Comparison of ENCODE assay signal across 8 mouse cellular contexts in the genomic region with DNA sequence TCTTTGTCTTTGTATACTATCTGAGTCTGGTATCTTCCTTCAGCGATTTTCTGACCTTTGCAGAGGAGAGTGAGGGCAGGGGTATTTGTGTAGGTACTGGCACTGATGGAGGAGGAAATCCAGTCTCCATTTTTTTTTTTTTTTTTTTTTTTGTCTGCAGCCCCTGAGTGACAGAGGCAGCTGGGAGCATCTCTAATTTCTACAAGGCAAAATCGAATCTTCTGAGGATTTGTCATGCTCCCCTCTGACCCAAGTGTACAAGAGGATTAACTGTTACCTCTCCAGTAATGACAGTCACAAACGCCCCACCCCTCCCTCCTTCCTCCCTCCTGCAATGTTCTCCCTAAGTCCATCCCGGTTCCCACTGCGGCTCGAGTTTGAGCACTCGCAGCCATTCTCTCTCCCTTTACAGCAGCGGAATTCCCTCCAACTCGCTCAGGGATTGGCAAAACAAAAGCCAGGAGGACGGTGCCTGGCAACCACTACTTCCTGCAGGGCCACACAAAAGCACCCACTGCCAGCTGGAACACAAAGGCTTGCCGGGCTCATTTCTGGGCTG. TPM values are rescaled to one million over a fixed set of nuclear protein-coding genes. Genes with fewer than 3 reads are reported as not detected.
DNase-seq lines count a peak whose midpoint lies in the region; ATAC-seq and TF ChIP-seq lines count a peak whose summit lies in the region.

No protein-coding gene starts in this region.

- ATAC-seq in forebrain, postnatal 0 days = peak; percentile 90

- H3K36me3 ChIP-seq in forebrain, postnatal 0 days (ENCODE audit: insufficient read depth) = no peaks in the 10 kb centered on the region
- H3K36me3 ChIP-seq in myocyte (ENCODE audit: control insufficient read depth, insufficient read depth) = no peaks in the 10 kb centered on the region

- H3K79me2 ChIP-seq in myocyte (ENCODE audit: control insufficient read depth, insufficient read depth) = no peaks in the 10 kb centered on the region

- TF ChIP-seq POLR2A in myocyte (IDR thresholded peaks at IDR 0.05; ENCODE audit: insufficient read length, low read depth) = no peak

- H3K4me2 ChIP-seq in forebrain, postnatal 0 days (ENCODE audit: low read depth) = peak overlapping the region; percentile 49
- peak overlapping the region; percentile 69 for H3K4me2 ChIP-seq in myocyte (ENCODE audit: low read depth)

- no peak overlapping the region for H3ac ChIP-seq in myocyte (ENCODE audit: control insufficient read depth, insufficient read length)

- peak overlapping the region; percentile 46 for H3K9ac ChIP-seq in forebrain, postnatal 0 days

- no peaks in the 10 kb centered on the region for H3K9me3 ChIP-seq in forebrain, postnatal 0 days (ENCODE audit: low read length)

- no peaks in the 10 kb centered on the region for H3K4me1 ChIP-seq in forebrain, postnatal 0 days (ENCODE audit: insufficient read depth)

- H3K27me3 ChIP-seq in forebrain, postnatal 0 days (ENCODE audit: insufficient read depth, low read length) = no peaks in the 10 kb centered on the region
- no peaks in the 10 kb centered on the region for H3K27me3 ChIP-seq in myocyte (ENCODE audit: control insufficient read depth, insufficient read depth, insufficient read length)

- peak overlapping the region; percentile 28 for H3K4me3 ChIP-seq in forebrain, postnatal 0 days (ENCODE audit: low read depth, low read length)
- peak overlapping the region; percentile 5 for H3K4me3 ChIP-seq in myocyte

- no peak for TF ChIP-seq CTCF in forebrain, postnatal 0 days (IDR thresholded peaks at IDR 0.05; ENCODE audit: low read depth)

- 2% methylated on average over 11 of the region's 11 CpGs for WGBS in forebrain, postnatal 0 days

- H3K27ac ChIP-seq in forebrain, postnatal 0 days (ENCODE audit: low read depth, low read length) = peak overlapping the region; percentile 58

- peak; percentile 34 for DNase-seq in gastrocnemius, postnatal 10 days
- no peak for DNase-seq in gastrocnemius, adult 8-10 months (ENCODE audit: low spot score in 2 of 2)
- peak; percentile 80 for DNase-seq in ZHBTc4 (ENCODE audit: low read depth, low spot score)
- peak; percentile 77 for DNase-seq in forebrain, postnatal 0 days
- DNase-seq in layer of hippocampus, postnatal 25 days (ENCODE audit: extremely low spot score in 1 of 2, low spot score in 1 of 2) = peak; percentile 35 to 37
- DNase-seq in adrenal gland, postnatal 25 days = no peak
- DNase-seq in adrenal gland, postnatal 36 days = no peak

TF ChIP-seq in myocyte, 11 proteins besides CTCF, POLR2A, EP300 and RAD21:
- TF ChIP-seq USF1 (IDR thresholded peaks at IDR 0.05; ENCODE audit: low read depth) = no peak
- peak; percentile 67 to 83 (median 82) for TF ChIP-seq MYOD1 (IDR thresholded peaks at IDR 0.05; ENCODE audit: control insufficient read depth in 1 of 3, insufficient read length in 2 of 3, low read depth in 2 of 3)
- TF ChIP-seq TCF12 (IDR thresholded peaks at IDR 0.05; ENCODE audit: insufficient read depth, poor library complexity, severe bottlenecking) = peak; percentile 55

RNA-seq across cellular contexts. Expression of a gene that starts 35.9 kb away (rescaled TPM):
- total RNA-seq in gastrocnemius, postnatal 10 days (2021) = 10 to 100 TPM; 13.1 to 15.9 TPM
- total RNA-seq in gastrocnemius, adult 8-10 months (2022) = 10 to 100 TPM; 11.3 to 15.5 (median 14.2) TPM
- total RNA-seq in forebrain, postnatal 0 days (2014; rRNA removed) = 5.5 and 7.3 TPM in 2 replicates
- polyA plus RNA-seq in forebrain, postnatal 0 days (2015; fragmentation: Nextera tagmentation; extraction: Ambion mirVana) = 4.6 and 6.6 TPM in 2 replicates
- 1 to 10 TPM; 2.7 to 2.9 TPM for total RNA-seq in layer of hippocampus, postnatal 25 days (2021)
- 0.01 TPM for polyA plus RNA-seq in myocyte (2012; fragmentation: generic; extraction: Trizol)
- total RNA-seq in adrenal gland, postnatal 25 days (2021) = 0.86 and 2.3 TPM in 2 replicates
- total RNA-seq in adrenal gland, postnatal 36 days (2021) = under 1 TPM; 0.89 to 0.99 TPM

Comparison
In these comparisons a context has a peak if more than half of its experiments do, and no peak if none do; other contexts are left out.
1. DNase-seq: peak in gastrocnemius, postnatal 10 days (single experiment), ZHBTc4 (single experiment), forebrain, postnatal 0 days (single experiment) and layer of hippocampus, postnatal 25 days (2 of 2); none in gastrocnemius, adult 8-10 months (0 of 2), adrenal gland, postnatal 25 days (single experiment) and adrenal gland, postnatal 36 days (0 of 2).